Mouse (Mus musculus) mesoderm, embryonic 11.5 days (tissue): ENCODE results near the gene Exo5.

Experiments
- DNase-seq: peaks from one replicate; pipeline ENCODE4 v3.0.0-alpha.2; 2012; ENCODE audit warnings: low read depth, low spot score

Exo5 gene

DNA sequence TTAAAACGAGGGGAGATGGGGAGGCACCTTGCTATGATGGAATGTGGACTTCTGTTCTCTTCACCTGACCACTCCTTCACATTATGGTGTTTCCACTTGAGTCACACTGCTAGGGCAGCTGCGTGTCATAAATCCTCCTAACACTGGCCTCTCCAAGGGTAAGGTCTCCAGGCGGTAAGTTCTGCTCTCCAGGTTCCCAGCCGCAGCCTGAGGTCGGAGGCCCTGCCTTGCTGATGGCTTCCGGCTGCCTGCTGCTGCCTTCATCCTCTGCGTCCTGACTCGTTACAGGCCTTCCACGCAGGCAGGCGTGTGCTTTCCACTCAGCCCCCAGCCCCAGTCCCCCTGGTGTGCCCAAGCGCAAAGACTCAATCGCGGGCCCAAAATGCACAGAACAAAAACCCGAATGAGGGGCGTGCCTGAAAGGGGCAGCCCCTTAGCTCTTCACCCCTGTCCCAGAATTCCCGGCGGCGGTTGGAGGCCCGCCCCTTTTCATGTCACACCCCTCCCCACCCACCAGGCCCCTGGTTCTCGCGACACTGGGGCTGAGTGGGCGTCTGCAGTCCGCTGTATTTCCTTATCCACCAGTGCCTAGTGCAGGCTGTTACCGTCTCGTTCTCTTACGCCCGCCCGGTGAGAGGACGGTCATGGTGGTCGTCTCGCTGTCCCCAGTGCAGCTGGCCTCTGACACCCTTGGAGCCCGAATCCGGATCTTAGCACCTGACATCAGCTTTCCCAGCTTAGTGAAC, at the start of gene Exo5:
Exo5 (minus strand) TSS at position 464 of the 746 bp plus-strand sequence.
- DNase-seq: peak; percentile 95

DNA sequence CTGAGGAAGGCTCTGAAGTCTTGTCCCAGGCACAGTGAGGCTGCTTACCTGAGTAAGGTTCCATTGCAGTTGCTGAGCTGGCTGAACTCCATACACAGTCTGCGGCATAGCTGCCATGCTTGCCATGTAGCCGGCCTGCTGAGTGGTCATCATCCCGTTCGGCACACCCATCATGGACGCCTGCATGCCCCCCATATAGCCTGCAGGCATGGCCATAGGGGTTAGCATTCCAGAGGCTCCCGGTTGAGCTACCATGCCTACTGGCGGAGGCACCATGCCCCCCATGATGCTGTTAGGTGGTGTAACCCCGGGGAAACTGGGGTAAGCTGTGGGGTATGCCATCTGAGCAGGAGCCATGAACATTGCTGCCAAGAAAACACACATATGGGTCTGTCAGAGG, 47.0 kb upstream of the Exo5 start:
- no peak for DNase-seq

DNA sequence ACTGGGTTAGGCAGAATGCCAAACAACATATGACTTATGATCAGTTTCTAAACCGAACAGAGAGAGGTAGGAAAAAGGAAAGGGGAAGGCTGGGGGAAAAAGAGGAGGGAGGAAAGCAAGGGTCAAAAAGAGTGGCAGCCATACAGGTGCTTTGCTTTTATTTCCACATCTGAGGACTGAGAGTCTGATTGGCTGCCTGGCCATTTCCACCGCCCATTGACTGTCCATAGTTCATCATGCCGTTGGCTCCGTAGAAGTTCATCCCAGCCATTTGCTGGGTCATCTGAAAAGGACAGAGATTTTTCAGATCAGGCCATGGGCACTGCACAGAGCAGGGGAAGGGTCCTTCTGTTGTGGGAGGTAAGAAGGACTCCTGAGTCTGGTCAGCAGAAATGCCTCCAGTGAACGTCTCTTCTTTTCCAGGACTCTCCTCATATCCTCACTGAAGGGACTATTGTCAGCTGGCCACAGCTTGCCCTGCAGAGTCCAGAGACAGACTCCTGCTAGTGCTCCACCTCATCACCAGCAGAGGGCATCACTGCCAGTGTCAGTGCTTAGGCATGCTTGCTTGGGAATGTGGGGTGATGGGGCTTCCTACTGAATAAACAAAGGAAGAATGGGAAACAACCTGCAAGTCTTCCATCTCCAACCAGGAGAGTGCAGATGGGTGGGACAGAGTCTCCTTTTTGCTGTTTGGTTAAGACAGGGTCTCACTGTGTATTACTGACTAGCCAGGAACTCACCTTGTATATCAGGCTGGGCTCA, 44.7 kb upstream of the Exo5 start:
- DNase-seq: peak; percentile 47

DNA sequence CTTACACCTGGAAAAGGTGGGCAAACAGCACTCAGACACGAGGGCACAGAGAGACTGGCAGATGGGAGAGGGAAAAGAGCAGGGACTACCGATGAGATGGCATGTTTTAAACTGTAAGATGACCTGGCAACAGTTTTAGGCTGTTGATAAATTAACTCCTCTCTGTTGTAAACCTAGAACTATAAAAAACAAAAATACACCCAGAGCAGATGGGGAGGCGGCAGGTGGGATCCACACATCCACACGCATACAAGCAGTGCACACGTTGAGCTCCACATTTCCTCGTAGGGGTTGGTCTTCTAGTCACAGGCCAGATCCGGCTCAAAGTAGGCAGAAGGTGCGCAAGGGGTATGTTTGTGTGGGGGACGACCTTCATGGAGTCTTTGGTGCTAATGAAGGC, 43.7 kb upstream of the Exo5 start:
- DNase-seq: no peak

DNA sequence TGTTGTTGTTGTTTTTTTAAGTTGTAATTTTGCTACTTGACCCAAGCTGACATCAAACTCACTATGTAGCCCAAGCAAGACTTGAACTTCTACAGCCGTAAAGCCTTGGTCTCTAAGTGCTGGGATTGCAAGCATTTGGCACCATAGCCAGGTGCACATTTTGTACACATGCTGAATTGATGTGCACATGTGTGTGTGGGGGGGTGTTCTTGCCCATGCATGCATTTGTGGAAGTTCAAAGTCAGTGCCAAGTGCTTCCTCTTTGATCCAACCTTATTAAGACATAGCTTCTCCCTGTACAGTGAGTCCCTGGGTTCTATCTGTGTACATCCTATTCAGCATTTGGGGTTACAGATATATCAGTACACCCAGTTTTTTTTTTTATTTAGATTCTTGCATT, 30.8 kb upstream of the Exo5 start:
- no peak for DNase-seq

DNA sequence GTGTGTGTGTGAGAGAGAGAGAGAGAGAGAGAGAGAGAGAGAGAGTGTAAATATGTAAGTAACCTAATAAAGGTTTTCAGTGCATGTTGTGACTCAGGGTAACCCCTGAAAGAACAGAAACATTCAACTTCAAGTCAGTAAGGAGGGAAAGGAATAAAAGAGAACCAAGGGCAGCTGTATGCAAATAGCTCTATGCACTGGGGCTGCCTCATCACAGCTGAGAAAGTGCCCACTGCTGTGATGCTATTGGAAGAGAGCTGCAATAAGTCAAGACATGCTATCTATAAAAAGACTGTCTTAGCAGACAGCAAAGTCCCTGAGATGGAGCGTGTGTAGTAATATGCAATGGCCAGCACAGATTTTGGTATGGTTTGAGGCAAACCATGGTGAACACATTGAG, 28.9 kb upstream of the Exo5 start:
- DNase-seq: no peak

DNA sequence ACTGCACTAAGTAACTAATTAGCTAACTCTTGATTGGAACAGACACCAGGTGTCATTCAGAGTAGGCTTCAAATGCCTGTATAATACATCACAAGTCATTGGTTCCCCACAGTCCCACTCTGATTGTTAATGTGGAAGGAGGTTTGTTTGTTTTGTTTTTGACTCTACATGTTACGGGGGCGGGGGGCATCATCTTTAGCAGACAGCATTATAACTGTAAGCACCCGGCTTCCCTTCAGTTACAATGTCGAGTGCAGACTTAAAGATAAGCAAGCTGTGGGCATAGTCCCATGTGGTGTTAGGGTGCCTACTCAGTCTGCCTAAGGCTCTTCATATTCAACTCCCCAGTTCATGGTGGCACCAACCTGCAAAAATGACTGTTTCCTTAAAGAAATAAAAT, 28.2 kb upstream of the Exo5 start:
- DNase-seq: no peak

DNA sequence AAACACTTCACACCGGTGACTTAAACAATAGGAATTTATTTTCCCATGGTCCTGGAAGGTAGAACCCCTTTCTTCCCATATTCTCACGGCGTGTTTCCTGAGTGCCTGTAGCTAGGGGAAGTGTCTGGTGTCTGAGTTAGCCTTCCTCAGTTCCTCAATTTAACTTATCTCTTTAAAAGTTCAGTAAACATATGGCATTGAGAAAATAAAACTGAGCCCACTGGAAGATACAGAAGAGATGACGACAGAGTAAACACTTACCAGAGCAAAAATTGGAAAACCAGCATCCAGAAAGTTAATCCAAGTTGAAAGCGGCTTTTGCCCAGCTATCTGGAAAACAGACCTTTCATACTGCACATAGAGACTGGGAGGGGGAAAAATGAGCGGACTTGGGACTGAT, 27.3 kb upstream of the Exo5 start:
- no peak for DNase-seq

DNA sequence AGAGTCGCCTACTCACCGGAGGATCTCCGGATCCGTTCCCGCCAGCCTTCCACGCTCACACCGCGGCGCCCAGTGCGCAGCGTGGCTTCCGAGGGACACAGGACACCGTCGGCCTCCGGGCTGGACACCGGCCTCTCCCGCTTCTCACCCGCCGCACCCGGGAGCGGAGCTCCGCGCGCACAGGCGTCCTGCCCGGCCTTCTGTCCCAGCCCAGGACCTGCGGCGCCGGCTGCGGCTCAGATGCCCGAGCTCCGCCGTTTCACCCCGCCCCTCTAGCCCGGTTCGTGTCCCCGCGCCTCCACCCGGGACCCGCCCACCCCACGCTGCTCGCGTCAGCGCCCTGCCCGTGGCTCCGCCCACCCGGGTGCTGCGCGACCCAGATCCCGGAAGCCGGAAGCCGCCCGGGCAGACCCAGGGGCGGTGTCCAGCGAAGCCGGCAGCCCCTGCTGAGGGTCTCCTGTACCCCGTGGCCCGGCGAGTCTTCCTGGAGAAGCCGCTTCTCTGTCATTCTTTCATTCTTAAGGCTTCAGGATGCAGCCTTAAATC, 26.7 kb upstream of the Exo5 start, which contains the start of gene Zfp69:
Zfp69 (minus strand) TSS at position 272 of the 546 bp plus-strand sequence.
- peak; percentile 91 for DNase-seq

DNA sequence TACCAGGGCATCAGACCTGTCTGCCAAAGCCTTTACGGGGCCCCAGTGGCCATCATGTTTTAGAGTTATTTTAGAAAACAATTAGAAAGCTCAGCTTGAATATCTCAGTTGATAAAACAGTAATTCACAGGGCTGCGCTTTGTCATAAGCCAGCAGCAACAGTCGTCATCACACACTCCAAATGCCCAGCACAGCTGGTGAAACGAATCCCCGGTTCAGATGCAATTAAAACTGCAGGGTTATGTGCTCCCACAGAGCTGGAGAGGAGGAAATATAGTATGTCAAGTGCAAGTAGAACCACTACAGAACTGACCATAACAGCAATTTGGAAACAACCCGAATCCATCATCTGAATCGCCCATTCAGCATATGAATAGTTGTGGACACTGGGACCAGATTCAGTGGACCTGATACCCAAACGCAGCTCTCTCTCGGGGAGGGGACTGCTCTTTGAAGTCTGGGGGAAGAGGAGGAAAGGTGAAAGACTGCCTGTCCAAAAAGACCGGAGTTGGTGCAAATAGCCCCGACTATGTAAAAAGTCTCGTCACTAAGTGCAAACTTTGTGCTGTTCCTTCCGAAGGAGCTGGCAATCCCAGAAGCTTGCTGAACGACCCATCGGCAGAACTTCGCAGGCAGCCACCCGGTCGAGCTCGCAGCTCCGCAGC, 26.1 kb upstream of the Exo5 start:
- DNase-seq: peak; percentile 14

DNA sequence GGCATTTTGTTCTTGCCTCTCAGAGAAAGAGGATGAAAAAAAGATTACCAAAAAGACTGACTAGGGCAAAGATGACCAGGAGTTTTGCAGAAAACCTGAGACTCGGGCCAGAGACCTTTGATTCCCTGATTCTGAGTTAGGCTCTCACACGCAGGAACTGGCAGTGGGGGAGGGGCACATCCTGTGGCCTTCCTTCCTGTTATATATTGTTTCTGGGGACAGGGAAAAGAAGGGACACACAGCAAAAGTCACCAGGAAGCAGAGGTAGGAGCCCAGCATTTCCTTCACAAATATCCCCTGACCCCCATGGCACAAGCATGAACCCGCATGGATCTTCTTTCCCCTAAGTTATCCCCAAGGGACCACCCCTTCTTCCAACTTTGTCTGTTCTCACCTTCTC, 24.1 kb upstream of the Exo5 start:
- no peak for DNase-seq

DNA sequence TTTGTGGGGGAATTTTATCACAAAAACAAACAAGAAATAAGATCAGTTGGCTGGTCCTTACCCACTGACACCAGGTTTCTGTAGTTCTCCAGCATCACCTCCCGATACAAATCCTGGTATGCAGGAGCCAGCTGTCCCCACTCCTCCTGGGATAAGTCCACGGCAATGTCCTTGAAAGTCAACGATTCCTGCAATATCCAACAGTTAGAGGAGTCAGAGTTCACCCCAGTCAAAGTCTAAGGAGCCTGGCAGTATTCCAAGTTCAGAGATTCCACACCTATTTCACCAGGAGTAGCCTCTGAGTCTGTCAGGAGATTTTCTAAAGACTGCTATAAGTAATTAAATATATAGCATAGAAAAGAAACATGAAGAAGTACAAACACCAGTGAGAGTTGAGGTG, 10.2 kb upstream of the Exo5 start:
- no peak for DNase-seq

DNA sequence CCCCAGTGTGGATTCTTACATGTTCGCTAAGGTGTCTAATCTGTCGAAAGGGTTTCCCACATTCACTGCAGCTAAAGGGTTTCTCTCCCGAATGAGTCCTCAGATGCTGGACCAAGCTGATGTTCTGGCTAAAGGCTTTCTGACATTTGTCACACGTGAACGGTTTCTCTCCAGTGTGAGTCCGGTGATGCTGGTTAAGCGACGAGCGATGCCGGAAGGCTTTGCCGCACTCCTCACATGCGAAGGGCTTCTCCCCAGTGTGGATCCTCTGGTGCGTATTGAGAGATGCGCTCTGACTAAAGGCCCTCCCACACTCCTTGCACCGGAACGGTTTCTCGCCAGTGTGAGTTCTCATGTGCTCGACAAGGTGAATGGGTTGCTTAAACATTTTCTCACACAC, 5.9 kb upstream of the Exo5 start:
- DNase-seq: no peak

DNA sequence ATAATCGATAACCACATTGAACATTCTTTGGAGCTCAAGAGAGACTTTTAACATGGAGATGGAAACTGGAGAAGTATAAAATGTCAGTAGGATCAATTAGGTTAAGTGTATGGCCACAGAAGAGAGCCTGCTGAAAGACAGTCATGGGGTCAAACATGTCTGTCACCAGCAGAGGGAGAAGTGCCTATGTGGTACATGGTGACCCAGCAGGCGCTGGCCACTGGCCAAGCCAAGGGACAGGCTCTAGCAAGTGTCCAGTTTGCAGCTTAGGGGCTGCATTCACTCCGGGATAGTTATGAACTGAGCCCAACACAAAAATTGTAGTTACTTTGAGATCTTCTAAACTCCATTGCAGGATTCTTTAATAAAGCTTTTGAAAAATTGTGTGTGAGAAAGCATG, 3.9 kb upstream of the Exo5 start:
- no peak for DNase-seq

DNA sequence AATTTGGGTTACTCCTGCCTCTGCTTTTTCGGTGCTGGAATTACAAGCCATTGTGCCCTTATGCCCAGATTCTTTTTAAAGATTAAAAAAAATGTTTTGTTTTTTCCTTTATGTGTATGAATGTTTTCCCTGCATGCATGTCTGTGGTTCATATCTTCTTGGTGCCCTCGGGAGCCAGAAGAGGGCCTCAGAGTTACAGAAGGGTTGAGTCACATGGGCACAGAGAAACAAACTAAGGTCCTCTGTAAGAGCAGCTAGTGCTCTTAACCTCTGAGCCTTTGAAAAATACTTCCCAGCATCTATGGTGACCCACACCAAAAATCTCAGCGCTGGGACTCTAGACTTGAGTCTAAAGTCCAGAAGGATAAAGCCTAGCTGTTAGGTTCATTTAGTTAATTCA, 569 bp upstream of the Exo5 start:
- DNase-seq: peak; percentile 12

DNA sequence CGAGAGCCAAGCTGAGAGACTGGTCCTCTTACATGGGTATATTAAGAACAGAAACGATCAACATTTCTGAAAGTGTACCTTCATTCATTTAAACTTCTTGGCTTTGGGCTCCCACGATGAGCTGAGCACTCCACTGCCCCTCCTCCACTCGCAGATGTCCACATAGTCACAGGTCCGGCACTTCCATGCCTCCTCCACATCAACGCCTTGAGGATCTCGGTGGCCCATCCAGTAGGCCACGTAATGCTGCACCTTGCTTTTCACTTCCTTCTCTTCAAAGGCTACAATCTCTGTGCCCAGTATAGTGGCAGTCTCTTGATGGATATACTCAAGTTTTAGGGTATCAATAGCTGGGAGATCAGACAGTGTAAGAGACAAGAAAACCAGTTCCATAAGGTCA, 3.4 kb downstream of the Exo5 start:
- DNase-seq: no peak

DNA sequence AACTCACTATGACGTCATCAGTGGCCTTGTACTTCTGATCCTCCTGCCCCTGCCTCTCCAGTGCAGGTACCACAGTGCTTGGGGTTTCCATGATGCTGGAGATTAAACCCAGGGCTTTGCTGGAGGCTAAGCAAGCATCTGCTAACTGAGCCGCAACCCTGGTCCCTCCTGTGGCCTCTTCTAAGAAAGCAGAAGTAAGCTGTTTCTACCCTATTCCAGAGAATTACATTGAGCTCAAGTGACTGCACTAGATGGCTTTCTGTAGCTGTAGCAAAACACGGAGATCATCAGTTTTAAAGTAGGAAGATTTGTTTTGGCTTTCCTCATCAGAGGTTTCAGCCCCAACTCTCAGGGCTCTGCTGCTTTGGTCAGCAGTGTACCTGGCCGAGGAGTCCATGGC, 10.3 kb downstream of the Exo5 start:
- no peak for DNase-seq

DNA sequence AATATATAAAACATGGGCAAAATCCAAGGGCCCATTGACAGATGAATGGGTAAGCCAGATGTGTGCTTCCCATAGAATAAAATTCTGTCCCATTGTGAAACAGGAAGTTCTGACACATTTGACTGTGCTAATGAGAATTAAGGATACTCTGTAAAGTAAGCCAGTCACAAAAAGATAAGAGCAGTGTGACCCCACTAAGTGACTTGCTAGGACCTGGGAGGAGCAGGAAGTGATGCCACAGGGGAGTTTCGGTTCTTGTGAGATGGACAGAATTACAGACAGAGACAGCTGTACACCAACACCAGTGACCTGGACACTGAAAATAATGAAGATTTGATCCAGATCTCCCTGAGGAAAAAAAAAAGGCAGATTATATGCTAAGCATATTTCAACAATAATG, 11.0 kb downstream of the Exo5 start:
- no peak for DNase-seq

DNA sequence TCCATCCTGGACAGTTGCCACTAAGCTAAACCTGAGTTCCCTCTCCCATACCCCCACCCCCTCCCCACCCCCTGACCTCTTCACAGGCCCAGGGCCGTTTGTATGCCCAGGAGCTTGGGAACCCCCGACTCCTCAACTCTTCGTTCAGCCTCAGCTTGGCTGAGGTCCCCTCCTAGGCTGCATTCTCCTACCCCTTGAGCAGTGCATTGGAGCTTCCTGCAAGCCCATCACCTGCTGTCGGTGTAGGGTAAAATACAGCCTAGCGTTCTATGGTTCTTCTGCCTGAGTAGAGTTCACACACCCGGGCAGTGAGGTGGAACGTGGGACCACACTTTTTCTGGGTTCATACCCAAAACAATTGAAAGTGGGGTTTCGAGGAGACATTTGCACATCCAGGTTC, 11.4 kb downstream of the Exo5 start:
- no peak for DNase-seq

DNA sequence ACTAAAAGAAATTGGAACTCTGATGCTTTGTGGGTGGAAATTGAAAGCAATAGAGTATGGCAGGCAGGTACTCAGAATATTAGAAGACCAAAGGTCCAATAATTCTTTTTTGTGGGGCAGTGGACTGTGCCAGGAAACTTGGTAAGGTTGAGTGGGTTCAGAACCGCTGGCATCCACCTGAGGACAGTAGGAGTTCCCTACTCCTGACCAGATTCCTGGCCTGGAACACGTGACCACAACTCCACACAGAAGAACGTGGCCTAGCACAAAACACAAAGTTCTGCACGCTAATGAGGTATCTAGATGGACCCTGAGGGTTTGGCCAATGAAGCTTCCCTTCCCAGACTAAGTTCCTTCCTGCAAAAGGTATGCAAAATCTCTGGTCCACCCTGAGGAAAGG, 12.0 kb downstream of the Exo5 start:
- DNase-seq: no peak

DNA sequence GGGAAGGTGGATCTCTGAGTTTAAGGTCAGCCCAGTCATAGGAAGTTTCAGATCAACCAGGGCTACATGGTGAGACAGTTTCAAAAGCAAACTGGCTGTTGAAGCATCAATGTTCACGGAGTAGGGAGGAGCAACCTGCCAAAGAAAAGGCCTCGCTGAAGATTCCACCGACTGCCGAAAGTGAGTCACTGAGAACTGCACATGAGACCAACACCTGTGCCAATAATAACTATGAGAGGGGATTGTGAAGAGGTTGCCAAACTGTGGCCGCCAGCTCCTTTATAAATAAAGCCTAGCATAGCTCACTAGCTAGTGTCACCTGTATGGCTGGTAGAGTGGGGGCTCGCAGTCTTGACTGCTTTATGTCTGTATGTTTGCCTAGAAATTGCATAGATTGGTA, 13.7 kb downstream of the Exo5 start:
- no peak for DNase-seq

DNA sequence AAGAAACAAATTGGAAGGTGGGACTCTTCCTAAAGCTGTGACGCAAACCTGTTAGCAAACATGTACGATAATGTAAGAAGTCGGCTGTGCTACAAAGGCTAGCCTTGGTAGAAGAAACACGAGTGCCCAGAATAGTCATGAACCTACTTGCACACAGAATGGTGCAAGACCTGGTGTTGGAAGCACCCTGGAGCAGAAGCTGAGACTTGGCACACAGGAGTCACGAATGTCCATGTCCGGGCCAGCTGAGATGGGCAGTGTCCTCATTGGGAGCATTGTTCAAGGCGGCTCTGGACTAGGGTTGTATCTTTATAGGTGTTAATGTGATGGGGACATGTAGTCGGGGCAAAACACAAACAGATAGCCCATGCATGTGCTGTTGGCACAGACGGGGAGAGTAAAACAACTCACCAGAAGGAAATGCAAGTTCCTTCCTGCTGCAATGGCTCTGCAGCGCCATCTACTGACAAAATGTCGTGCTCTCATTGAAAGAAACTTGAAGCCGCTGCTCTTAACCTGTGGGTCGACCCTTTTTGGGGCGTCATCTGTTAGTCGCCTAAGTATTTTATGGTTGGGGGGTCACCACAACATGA, 15.2 kb downstream of the Exo5 start:
- peak; percentile 86 for DNase-seq
